Mouse (Mus musculus) monocyte, adult 2 months (primary cell): ENCODE results near the gene Mrpl43.

Experiments used
- DNase-seq, 2 experiments: peaks; one replicate each; pipeline ENCODE4 v3.0.0; 2022; ENCODE audit warnings: low spot score in 2 of 2, low read depth in 1 of 2

Gene Mrpl43

GRCm38 (mm10) chr19:45012219-45012618 lies 6.0 kb upstream of the Mrpl43 start:
- DNase-seq: no peak

GRCm38 (mm10) chr19:45010646-45011045 lies 4.4 kb upstream of the Mrpl43 start:
- no peak for DNase-seq

GRCm38 (mm10) chr19:45007425-45008191 lies 1.4 kb upstream of the Mrpl43 start:
- DNase-seq: no peak

- no peak for DNase-seq
Measured at GRCm38 (mm10) chr19:45007021-45007420, 779 bp upstream of the Mrpl43 start.

- peak; percentile 52 to 78 for DNase-seq
Measured at GRCm38 (mm10) chr19:45005444-45005843, 798 bp downstream of the Mrpl43 start, which contains the start of gene Twnk. Gene Twnk, plus strand, starts transcription at chr19:45005663.

- no peak for DNase-seq
Measured at GRCm38 (mm10) chr19:45003740-45004516, 2.3 kb downstream of the Mrpl43 start.

- DNase-seq: no peak
Measured at GRCm38 (mm10) chr19:45002301-45002700, 3.9 kb downstream of the Mrpl43 start.

GRCm38 (mm10) chr19:44999647-45000046 lies 6.6 kb downstream of the Mrpl43 start:
- DNase-seq: no peak

GRCm38 (mm10) chr19:44997786-44998185 lies 8.5 kb downstream of the Mrpl43 start:
- no peak for DNase-seq

GRCm38 (mm10) chr19:44992712-44993111 lies 13.5 kb downstream of the Mrpl43 start:
- DNase-seq: no peak

GRCm38 (mm10) chr19:44992246-44992645 lies 14.0 kb downstream of the Mrpl43 start:
- no peak for DNase-seq

GRCm38 (mm10) chr19:44991031-44991430 lies 15.2 kb downstream of the Mrpl43 start:
- DNase-seq: no peak

- DNase-seq: no peak
Measured at GRCm38 (mm10) chr19:44989567-44990495, 16.4 kb downstream of the Mrpl43 start.

GRCm38 (mm10) chr19:44988831-44989566 lies 17.2 kb downstream of the Mrpl43 start, which contains the start of gene Sema4g:
Gene Sema4g, plus strand, starts transcription at chr19:44989101.
- no peak for DNase-seq

GRCm38 (mm10) chr19:44988321-44988720 lies 17.9 kb downstream of the Mrpl43 start:
- no peak for DNase-seq

GRCm38 (mm10) chr19:44987851-44988250 lies 18.4 kb downstream of the Mrpl43 start:
- DNase-seq: no peak

- no peak for DNase-seq
Measured at GRCm38 (mm10) chr19:44987004-44987403, 19.2 kb downstream of the Mrpl43 start.

- DNase-seq: no peak
Measured at GRCm38 (mm10) chr19:44985159-44985988, 20.9 kb downstream of the Mrpl43 start.

GRCm38 (mm10) chr19:44984420-44984819 lies 21.8 kb downstream of the Mrpl43 start:
- no peak for DNase-seq

GRCm38 (mm10) chr19:44983366-44983765 lies 22.9 kb downstream of the Mrpl43 start:
- no peak for DNase-seq
